ENCODE assay signal across 8 mouse cellular contexts in genomic region chr14:55822991-55823762, GRCm38 (mm10). TPM values are rescaled to one million over a fixed set of nuclear protein-coding genes. Genes with fewer than 3 reads are reported as not detected.
DNase-seq lines count a peak whose midpoint lies in the region; TF ChIP-seq lines count a peak whose summit lies in the region.

TSS of gene Nfatc4 (plus strand) at chr14:55823144.

- H3K9ac ChIP-seq in heart, adult 2 months (ENCODE audit: low read depth, low read length), result peak within 1 kb of the TSS; percentile 84

- TF ChIP-seq CTCF in thymus, adult 2 months (IDR thresholded peaks at IDR 0.05; ENCODE audit: borderline replicate concordance, control insufficient read depth, extremely low read depth, insufficient read depth, low read length, poor library complexity), result no peak
- no peak for TF ChIP-seq CTCF in heart, adult 2 months (IDR thresholded peaks at IDR 0.05)

- no peak; the same call in 1 of the 2 replicates for TF ChIP-seq EP300 in heart, adult 2 months (IDR thresholded peaks at IDR 0.05; ENCODE audit: insufficient read depth, low read depth, low read length)

- no peaks in the 10 kb centered on the region for H3K4me1 ChIP-seq in thymus, adult 2 months (replicated peaks; ENCODE audit: control insufficient read depth, insufficient read depth, low read length)
- peaks cover 2% of the 10 kb centered on the region; the same call in 1 of the 2 replicates for H3K4me1 ChIP-seq in heart, adult 2 months (ENCODE audit: control insufficient read depth, insufficient read depth, low read length)

- H3K4me3 ChIP-seq in thymus, adult 2 months (ENCODE audit: control insufficient read depth, insufficient read depth, low read length), result no peak within 1 kb of the TSS
- peak within 1 kb of the TSS; percentile 67 for H3K4me3 ChIP-seq in heart, adult 2 months

- TF ChIP-seq POLR2A in thymus, adult 2 months (IDR thresholded peaks at IDR 0.05; ENCODE audit: control insufficient read depth, extremely low read depth, insufficient read depth, low read length, poor library complexity), result no peak
- no peak for TF ChIP-seq POLR2A in heart, adult 2 months (IDR thresholded peaks at IDR 0.05; ENCODE audit: insufficient read depth, low read depth, low read length)

- H3K36me3 ChIP-seq in thymus, adult 2 months (ENCODE audit: control insufficient read depth, insufficient read depth, low read length), result no peaks in the 10 kb centered on the region
- H3K36me3 ChIP-seq in heart, adult 2 months (ENCODE audit: control insufficient read depth, insufficient read depth, low read length), result no peaks in the 10 kb centered on the region

- intact Hi-C loops in heart, adult 2 months (cut with DNase I), result loop anchor here (1.0 kb wide), 3 partner anchors 40 to 95 kb away; no protein-coding TSS in a partner anchor

- peaks cover 27% of the 10 kb centered on the region for H3K27me3 ChIP-seq in thymus, adult 2 months (ENCODE audit: control insufficient read depth, insufficient read depth, low read length)
- no peaks in the 10 kb centered on the region for H3K27me3 ChIP-seq in heart, adult 2 months (ENCODE audit: control insufficient read depth, insufficient read depth, low read length)

- no peaks in the 10 kb centered on the region for H3K79me2 ChIP-seq in heart, adult 2 months (replicated peaks; ENCODE audit: control insufficient read depth, insufficient read depth, low read length)

- peak; percentile 23 for DNase-seq in thymus, postnatal 14 days
- DNase-seq in thymus, adult 2 months, result no peak
- DNase-seq in embryo, embryonic 11.5 days (ENCODE audit: low read depth, low spot score), result peak; percentile 90
- peak; percentile 89 to 90 for DNase-seq in heart, adult 2 months
- DNase-seq in kidney, adult 18-20 months, result peak; percentile 77
- peak; percentile 86 to 90 for DNase-seq in lung, adult 18-20 months
- peak; percentile 83 for DNase-seq in ovary, postnatal 14 days (ENCODE audit: low spot score)
- no peak for DNase-seq in c-Kit-positive CD71-positive TER-119-positive erythroid progenitor cells, embryonic 14.5 days (ENCODE audit: low spot score)

- WGBS in thymus, adult 2 months, result 2% methylated on average over 44 of the region's 46 CpGs
- WGBS in heart, adult 2 months, result 2% methylated on average over 44 of the region's 46 CpGs

- no peak within 1 kb of the TSS for H3K27ac ChIP-seq in thymus, adult 2 months (ENCODE audit: control insufficient read depth, insufficient read depth, low read length)
- H3K27ac ChIP-seq in heart, adult 2 months, result peak within 1 kb of the TSS; percentile 71

RNA-seq across cellular contexts. Expression of gene Nfatc4, which starts in this region (rescaled TPM):
- 2.3 and 2.7 TPM in 2 replicates for polyA plus RNA-seq in thymus, adult 2 months (2012; rRNA removed)
- total RNA-seq in heart, adult 2 months (2021), result 1 to 10 TPM; 3.6 to 5.1 TPM
- 6.0 and 7.3 TPM in 2 replicates for polyA plus RNA-seq in heart, adult 2 months (2012; rRNA removed)

Comparison
In these comparisons a context has a peak if more than half of its experiments do, and no peak if none do; other contexts are left out.
1. DNase-seq: peak in thymus, postnatal 14 days (single experiment), embryo, embryonic 11.5 days (single experiment), heart, adult 2 months (2 of 2), kidney, adult 18-20 months (single experiment), lung, adult 18-20 months (2 of 2) and ovary, postnatal 14 days (single experiment); none in thymus, adult 2 months (single experiment) and c-Kit-positive CD71-positive TER-119-positive erythroid progenitor cells, embryonic 14.5 days (single experiment).